Mouse (Mus musculus): ENCODE data around the gene Adra2b. TPM values are rescaled to one million over a fixed set of nuclear protein-coding genes. Genes with fewer than 3 reads are reported as not detected.

Gene Adra2b
- polyA plus RNA-seq, 2 experiments from 2014 or later = not detected

- ATAC-seq = no peak
Observed at GRCm38 (mm10) chr2:127383881-127384280, 20.9 kb downstream of the Adra2b start.

- ATAC-seq = no peak
Observed at GRCm38 (mm10) chr2:127387521-127387920, 24.5 kb downstream of the Adra2b start.

GRCm38 (mm10) chr2:127390352-127390751, 27.3 kb downstream of the Adra2b start:
- no peak for ATAC-seq

GRCm38 (mm10) chr2:127390846-127391245, 27.8 kb downstream of the Adra2b start:
- no peak for ATAC-seq

GRCm38 (mm10) chr2:127391323-127391722, 28.3 kb downstream of the Adra2b start:
- no peak for ATAC-seq

DNA sequence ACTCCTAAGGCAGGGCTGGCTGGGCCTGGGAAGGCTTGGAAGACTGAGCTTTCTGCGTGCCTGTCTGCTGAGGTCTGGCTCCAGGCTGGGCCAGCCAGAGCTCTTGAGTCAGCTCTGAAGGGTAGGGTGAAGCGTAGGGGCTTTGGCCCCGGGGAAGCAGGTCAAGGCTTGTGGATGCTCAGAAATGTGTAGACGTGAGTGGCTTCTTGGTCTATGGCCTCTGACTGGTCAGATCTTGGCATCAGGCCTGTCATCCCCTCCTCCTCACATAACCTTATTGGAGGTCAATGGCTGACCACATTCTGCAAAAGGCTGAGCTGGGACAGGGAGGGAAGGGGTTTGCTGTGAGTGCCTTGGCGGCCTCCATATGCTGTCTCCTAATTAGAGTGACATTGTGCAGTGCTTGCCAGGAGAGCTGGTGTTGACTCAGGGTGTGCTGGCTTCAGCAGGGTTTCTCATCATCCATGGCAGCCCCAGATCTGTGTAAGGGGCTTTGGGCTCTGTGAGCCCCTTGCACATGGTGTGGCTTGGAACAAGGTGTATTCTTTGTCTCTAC, 31.7 kb downstream of the Adra2b start:
- ATAC-seq = no peak

DNA sequence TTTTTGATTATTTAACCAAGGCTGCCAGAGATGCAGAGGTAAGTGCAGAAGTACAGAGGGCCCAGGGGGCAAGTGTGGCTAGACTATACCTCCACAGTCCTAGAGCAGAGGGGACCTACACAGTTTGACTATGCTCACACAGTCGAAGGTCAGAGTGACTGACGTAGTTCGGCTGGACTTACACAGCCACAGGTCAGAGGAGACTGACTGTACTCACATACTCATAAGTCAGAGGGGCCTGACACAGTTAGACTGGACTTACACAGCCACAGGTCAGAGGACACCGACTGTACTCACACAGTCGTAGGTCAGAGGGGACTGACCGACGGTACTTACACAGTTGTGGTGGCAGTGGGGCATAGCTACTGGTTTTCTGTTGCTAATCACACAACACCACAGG, 35.7 kb downstream of the Adra2b start:
- no peak for ATAC-seq

- no peak for ATAC-seq
Observed at GRCm38 (mm10) chr2:127411126-127411525, 48.1 kb downstream of the Adra2b start.

- ATAC-seq = no peak
Observed at GRCm38 (mm10) chr2:127415806-127416205, 52.8 kb downstream of the Adra2b start.

DNA sequence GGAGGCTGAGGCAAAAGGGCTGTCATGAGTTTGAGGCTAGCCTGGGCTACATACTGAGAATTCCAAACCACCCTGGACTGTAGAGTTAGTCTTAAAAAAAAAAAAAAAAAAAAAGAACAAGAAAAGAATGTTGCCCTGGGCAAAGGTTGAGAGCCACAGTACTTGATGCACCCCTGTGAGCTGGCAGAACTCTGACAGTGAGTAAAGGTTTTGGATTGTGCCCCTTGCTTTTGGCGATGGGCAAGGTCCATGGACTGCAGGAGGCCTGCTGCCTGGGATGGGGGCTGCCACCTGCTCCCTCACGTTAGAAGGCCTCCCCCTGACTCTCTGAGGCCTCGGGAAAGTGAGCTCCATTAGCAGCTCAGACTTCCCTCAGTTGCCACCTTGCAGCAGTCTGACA, 53.7 kb downstream of the Adra2b start:
- no peak for ATAC-seq

Other genes with a start within 250 kb of the Adra2b start
- gene Ncaph, start 229.3 kb upstream of the Adra2b start, polyA plus RNA-seq (2017; shearing (Covaris generic)) = 10 to 100 TPM in 1 of 2 experiments, 1 to 10 TPM in 1; 5.9 to 15.6 TPM
- 10 to 100 TPM; 61.1 to 65.8 TPM for gene Itpripl1, start 219.8 kb upstream of the Adra2b start, polyA plus RNA-seq (2017; shearing (Covaris generic))
- gene 1810024B03Rik, start 154.9 kb upstream of the Adra2b start, polyA plus RNA-seq (2017; shearing (Covaris generic)) = 1 to 10 TPM; 1.0 to 1.1 TPM
- gene Snrnp200, start 154.8 kb upstream of the Adra2b start, polyA plus RNA-seq (2017; shearing (Covaris generic)) = 10 to 100 TPM; 42.5 to 79.4 TPM
- gene Ciao1, start 115.4 kb upstream of the Adra2b start, polyA plus RNA-seq (2017; shearing (Covaris generic)) = 10 to 100 TPM; 53.3 to 64.7 TPM
- 100 to 1,000 TPM in 1 of 2 experiments, 10 to 100 TPM in 1; 75.1 to 118 TPM for gene Tmem127, start 115.3 kb upstream of the Adra2b start, polyA plus RNA-seq (2017; shearing (Covaris generic))
- 10 to 100 TPM; 28.4 to 32.1 TPM for gene Stard7, start 93.0 kb upstream of the Adra2b start, polyA plus RNA-seq (2017; shearing (Covaris generic))
- gene Dusp2, start 27.0 kb upstream of the Adra2b start, polyA plus RNA-seq (2017; shearing (Covaris generic)) = 10 to 100 TPM; 20.1 to 45.4 TPM
- gene Astl, start 24.6 kb upstream of the Adra2b start, polyA plus RNA-seq (2017; shearing (Covaris generic)) = under 1 TPM; 0.22 to 0.42 TPM
- gene Gpat2, start 62.0 kb downstream of the Adra2b start, polyA plus RNA-seq (2017; shearing (Covaris generic)) = under 1 TPM; 0.23 to 0.52 TPM
- 10 to 100 TPM; 44.7 to 49.2 TPM for gene Fahd2a, start 81.4 kb downstream of the Adra2b start, polyA plus RNA-seq (2017; shearing (Covaris generic))
- gene Kcnip3, start 158.9 kb downstream of the Adra2b start, polyA plus RNA-seq (2017; shearing (Covaris generic)) = not detected
- not detected for gene Prom2, start 178.3 kb downstream of the Adra2b start, polyA plus RNA-seq (2017; shearing (Covaris generic))
- 1 to 10 TPM; 3.0 to 3.7 TPM for gene Zfp661, start 223.9 kb downstream of the Adra2b start, polyA plus RNA-seq (2017; shearing (Covaris generic))
- 100 to 1,000 TPM; 120 to 152 TPM for gene Mrps5, start 224.0 kb downstream of the Adra2b start, polyA plus RNA-seq (2017; shearing (Covaris generic))